Mouse (Mus musculus): ENCODE measurements around the gene Slc22a17.

DNA sequence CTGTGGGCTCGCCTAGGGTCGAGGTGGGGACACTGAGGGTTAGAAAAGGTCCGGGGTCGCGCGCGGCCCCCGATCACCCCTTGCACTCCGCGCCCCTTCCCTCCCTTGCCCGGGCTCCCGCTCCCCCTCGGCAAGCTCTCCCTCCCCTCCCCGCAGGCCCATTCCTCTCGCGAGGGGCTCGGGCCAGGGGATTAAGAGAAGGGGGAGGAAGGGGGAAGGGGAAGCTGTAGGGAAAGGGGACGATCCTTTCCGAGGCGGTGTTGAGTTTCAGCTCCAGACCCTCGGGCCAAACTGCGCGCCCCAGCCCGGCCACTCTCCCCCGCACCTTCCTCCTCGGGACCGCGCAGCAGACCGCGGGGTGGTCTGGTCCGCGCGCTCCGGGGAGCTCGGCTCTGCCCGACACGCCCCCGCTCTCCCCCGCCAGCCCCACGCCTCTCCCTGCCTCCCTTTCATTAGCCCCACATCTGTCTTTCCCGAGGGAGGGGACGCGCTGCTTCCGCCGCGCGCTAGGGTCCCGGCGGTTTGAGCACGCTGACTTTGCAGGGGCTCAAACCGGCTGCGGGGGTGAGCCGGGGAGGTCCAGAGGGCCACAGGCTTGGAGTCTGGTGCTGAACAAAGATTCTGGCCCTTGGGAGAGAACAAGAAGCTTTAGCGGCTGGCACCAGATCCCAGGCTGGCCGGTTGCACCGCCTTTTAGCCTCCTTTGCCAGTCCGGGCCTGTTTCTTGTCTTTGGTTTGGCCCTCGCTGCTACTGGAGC is 13.6 kb upstream of the Slc22a17 start:
- TF ChIP-seq GATA1 (IDR thresholded peaks at IDR 0.05; ENCODE audit: low read length) (no peak), TAL1 (IDR thresholded peaks at IDR 0.05; ENCODE audit: low read length) (no peak)

All from erythroblast, embryonic 14.5 days (primary cell).